Mouse (Mus musculus): Measurements from ENCODE around the gene Traf3ip3. TPM values are rescaled to one million over a fixed set of nuclear protein-coding genes. Genes with fewer than 3 reads are reported as not detected.

The Traf3ip3 gene
- polyA plus RNA-seq, 1 experiment, result 0.19 TPM

DNA sequence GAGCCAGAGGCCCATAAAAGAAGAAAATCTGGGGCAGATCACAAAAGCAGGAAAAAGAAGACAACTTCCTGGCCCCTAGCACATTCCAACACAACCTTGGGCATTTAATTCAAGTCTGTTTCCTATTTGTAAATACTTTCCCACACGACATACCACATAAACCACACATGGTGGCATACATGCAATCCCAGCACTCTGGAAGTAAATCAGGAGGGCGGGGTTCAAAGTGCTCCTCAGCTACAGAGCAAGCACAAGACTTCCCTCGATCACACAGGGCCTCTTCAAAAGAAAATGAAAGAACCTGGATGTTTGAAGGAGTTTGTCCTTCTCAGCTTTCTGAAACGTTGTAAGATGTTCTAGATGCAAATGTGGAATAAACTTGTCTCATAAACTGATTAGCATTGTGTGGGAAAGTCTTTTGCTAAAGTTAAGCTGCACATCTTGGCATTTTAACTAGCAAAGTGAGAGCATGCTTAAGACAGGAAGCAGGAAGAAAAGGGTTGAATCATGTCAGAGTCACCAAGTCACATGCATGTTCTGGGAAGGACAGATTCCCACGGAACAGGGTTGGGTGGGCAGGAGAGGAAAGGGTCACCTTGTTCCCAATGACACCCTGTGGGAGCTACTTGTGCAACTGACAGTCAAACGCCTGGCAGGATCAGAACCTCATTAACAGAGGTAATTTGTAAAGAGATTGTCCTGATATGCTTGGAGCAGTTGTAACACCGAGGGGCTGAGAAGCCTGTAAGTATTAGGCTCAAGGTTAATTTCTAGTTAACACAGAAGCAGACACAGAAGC lies 25.4 kb upstream of the Traf3ip3 start:
- no peak overlapping the region for H3K27ac ChIP-seq (ENCODE audit: control insufficient read depth, insufficient read depth, low read depth, low read length)
- no peak for TF ChIP-seq CTCF (IDR thresholded peaks at IDR 0.05; ENCODE audit: control insufficient read depth, insufficient read depth, insufficient replicate concordance, low read depth, low read length)
- TF ChIP-seq POLR2A (IDR thresholded peaks at IDR 0.05; ENCODE audit: control insufficient read depth, low read depth, low read length), result no peak
- H3K36me3 ChIP-seq (ENCODE audit: control insufficient read depth, insufficient read depth, low read length), result no peaks in the 10 kb centered on the region
- H3K27me3 ChIP-seq (ENCODE audit: control insufficient read depth, insufficient read depth, low read length), result no peaks in the 10 kb centered on the region
- H3K4me3 ChIP-seq (ENCODE audit: control insufficient read depth, low read depth, low read length), result no peak overlapping the region
- H3K4me1 ChIP-seq (ENCODE audit: control insufficient read depth, insufficient read depth, low read length), result no peaks in the 10 kb centered on the region

DNA sequence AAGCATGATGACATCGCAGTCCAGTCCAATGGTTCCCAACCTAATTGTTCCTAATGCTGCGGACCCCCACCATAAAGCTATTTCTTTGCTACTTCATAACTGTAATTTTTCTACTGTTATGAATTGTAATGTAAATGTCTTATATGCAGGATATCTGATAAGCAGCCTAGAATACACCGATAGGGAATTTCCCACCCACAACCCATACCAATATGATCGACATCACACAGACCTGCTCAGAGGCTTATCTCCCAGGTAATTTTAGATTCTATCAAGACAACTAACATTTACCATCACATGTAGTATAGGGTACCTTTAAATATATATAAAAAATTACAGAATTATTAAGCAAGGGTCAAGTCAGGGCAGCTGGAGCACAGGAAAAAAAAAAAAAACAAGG lies 24.6 kb upstream of the Traf3ip3 start:
- H3K27me3 ChIP-seq (ENCODE audit: control insufficient read depth, insufficient read depth, low read length), result no peaks in the 10 kb centered on the region
- H3K36me3 ChIP-seq (ENCODE audit: control insufficient read depth, insufficient read depth, low read length), result no peaks in the 10 kb centered on the region
- H3K4me1 ChIP-seq (ENCODE audit: control insufficient read depth, insufficient read depth, low read length), result no peaks in the 10 kb centered on the region
- TF ChIP-seq CTCF (IDR thresholded peaks at IDR 0.05; ENCODE audit: control insufficient read depth, insufficient read depth, insufficient replicate concordance, low read depth, low read length), result no peak
- no peak for TF ChIP-seq POLR2A (IDR thresholded peaks at IDR 0.05; ENCODE audit: control insufficient read depth, low read depth, low read length)
- H3K4me3 ChIP-seq (ENCODE audit: control insufficient read depth, low read depth, low read length), result no peak overlapping the region
- H3K27ac ChIP-seq (ENCODE audit: control insufficient read depth, insufficient read depth, low read depth, low read length), result no peak overlapping the region

- Histone ChIP-seq H3K4me1 (ENCODE audit: control insufficient read depth, insufficient read depth, low read length) (no peaks in the 10 kb centered on the region), H3K27me3 (ENCODE audit: control insufficient read depth, insufficient read depth, low read length) (no peaks in the 10 kb centered on the region), H3K36me3 (ENCODE audit: control insufficient read depth, insufficient read depth, low read length) (no peaks in the 10 kb centered on the region), H3K27ac (ENCODE audit: control insufficient read depth, insufficient read depth, low read depth, low read length) (no peak overlapping the region), H3K4me3 (ENCODE audit: control insufficient read depth, low read depth, low read length) (no peak overlapping the region)
- TF ChIP-seq CTCF (IDR thresholded peaks at IDR 0.05; ENCODE audit: control insufficient read depth, insufficient read depth, insufficient replicate concordance, low read depth, low read length) (no peak), POLR2A (IDR thresholded peaks at IDR 0.05; ENCODE audit: control insufficient read depth, low read depth, low read length) (no peak)
These were observed 24.0 kb upstream of the Traf3ip3 start for GRCm38 (mm10) chr1:193225531-193225930.

DNA sequence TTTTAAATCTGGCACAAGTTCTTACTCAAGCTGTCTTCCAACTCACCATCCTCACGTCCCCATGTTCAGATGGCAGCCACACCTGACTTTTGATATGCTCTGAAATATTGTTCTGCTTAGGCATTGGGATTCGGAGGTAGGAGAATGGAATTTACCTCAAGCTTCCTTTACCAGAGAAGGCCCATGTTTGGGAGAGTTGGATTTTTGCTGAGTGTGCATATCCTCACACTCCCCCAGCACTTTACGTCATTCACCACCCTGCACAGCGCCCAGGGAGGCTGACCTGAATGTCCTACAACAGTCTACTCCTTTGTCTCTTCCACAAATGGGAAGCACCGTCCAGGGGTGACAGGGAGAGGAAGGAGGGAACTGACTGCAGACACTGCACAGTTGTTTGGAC lies 18.9 kb upstream of the Traf3ip3 start:
- H3K4me1 ChIP-seq (ENCODE audit: control insufficient read depth, insufficient read depth, low read length), result no peaks in the 10 kb centered on the region
- no peaks in the 10 kb centered on the region for H3K36me3 ChIP-seq (ENCODE audit: control insufficient read depth, insufficient read depth, low read length)
- TF ChIP-seq POLR2A (IDR thresholded peaks at IDR 0.05; ENCODE audit: control insufficient read depth, low read depth, low read length) (no peak), CTCF (IDR thresholded peaks at IDR 0.05; ENCODE audit: control insufficient read depth, insufficient read depth, insufficient replicate concordance, low read depth, low read length) (no peak)
- H3K27me3 ChIP-seq (ENCODE audit: control insufficient read depth, insufficient read depth, low read length), result no peaks in the 10 kb centered on the region
- H3K27ac ChIP-seq (ENCODE audit: control insufficient read depth, insufficient read depth, low read depth, low read length), result no peak overlapping the region
- no peak overlapping the region for H3K4me3 ChIP-seq (ENCODE audit: control insufficient read depth, low read depth, low read length)

DNA sequence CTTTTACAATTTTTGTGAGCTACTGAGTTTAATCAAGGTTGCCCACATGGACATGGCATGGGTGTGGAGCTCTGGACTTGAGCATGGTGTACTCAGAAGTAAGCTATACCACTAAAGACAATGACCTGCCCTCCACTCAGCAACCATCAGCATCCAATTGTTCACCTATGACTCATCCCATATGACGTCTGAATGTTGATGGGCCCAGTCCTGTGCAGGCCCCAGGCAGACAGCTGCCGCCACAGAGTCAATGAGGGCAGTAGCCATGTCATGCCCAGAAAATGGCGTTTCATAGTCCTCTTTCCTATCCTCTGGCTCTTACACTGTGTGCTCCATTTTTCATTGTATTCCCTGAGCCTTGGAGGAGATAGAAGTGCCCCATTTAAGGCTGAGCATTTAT lies 14.5 kb upstream of the Traf3ip3 start:
- H3K27ac ChIP-seq (ENCODE audit: control insufficient read depth, insufficient read depth, low read depth, low read length), result no peak overlapping the region
- no peaks in the 10 kb centered on the region for H3K27me3 ChIP-seq (ENCODE audit: control insufficient read depth, insufficient read depth, low read length)
- no peaks in the 10 kb centered on the region for H3K4me1 ChIP-seq (ENCODE audit: control insufficient read depth, insufficient read depth, low read length)
- no peak overlapping the region for H3K4me3 ChIP-seq (ENCODE audit: control insufficient read depth, low read depth, low read length)
- no peaks in the 10 kb centered on the region for H3K36me3 ChIP-seq (ENCODE audit: control insufficient read depth, insufficient read depth, low read length)
- TF ChIP-seq POLR2A (IDR thresholded peaks at IDR 0.05; ENCODE audit: control insufficient read depth, low read depth, low read length) (no peak), CTCF (IDR thresholded peaks at IDR 0.05; ENCODE audit: control insufficient read depth, insufficient read depth, insufficient replicate concordance, low read depth, low read length) (no peak)

DNA sequence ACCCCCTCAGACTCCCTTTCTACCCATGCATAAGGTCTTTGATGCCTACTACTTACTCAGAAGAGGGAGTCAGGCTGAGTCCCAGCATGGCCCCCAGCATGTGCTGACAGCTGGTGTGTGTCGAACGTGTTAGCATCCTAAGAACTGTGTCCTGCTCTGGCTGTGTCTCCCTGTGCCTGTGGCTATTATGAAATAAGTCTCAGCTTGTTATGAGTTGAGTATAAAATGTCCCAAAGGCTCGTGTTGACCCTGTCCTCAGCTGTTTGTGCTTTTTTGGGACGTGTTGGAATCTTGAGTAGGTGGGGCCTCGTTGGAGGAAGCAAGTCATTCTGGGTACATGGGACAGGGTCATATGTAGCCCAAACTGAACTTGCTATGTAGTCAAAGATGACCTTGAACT lies 12.6 kb upstream of the Traf3ip3 start:
- no peaks in the 10 kb centered on the region for H3K27me3 ChIP-seq (ENCODE audit: control insufficient read depth, insufficient read depth, low read length)
- H3K4me1 ChIP-seq (ENCODE audit: control insufficient read depth, insufficient read depth, low read length), result no peaks in the 10 kb centered on the region
- H3K36me3 ChIP-seq (ENCODE audit: control insufficient read depth, insufficient read depth, low read length), result no peaks in the 10 kb centered on the region
- H3K27ac ChIP-seq (ENCODE audit: control insufficient read depth, insufficient read depth, low read depth, low read length), result no peak overlapping the region
- H3K4me3 ChIP-seq (ENCODE audit: control insufficient read depth, low read depth, low read length), result no peak overlapping the region
- TF ChIP-seq CTCF (IDR thresholded peaks at IDR 0.05; ENCODE audit: control insufficient read depth, insufficient read depth, insufficient replicate concordance, low read depth, low read length) (no peak), POLR2A (IDR thresholded peaks at IDR 0.05; ENCODE audit: control insufficient read depth, low read depth, low read length) (no peak)

GRCm38 (mm10) chr1:193211371-193211770 lies 9.9 kb upstream of the Traf3ip3 start:
- H3K27ac ChIP-seq (ENCODE audit: control insufficient read depth, insufficient read depth, low read depth, low read length), result no peak overlapping the region
- no peaks in the 10 kb centered on the region for H3K27me3 ChIP-seq (ENCODE audit: control insufficient read depth, insufficient read depth, low read length)
- no peaks in the 10 kb centered on the region for H3K36me3 ChIP-seq (ENCODE audit: control insufficient read depth, insufficient read depth, low read length)
- no peak overlapping the region for H3K4me3 ChIP-seq (ENCODE audit: control insufficient read depth, low read depth, low read length)
- TF ChIP-seq CTCF (IDR thresholded peaks at IDR 0.05; ENCODE audit: control insufficient read depth, insufficient read depth, insufficient replicate concordance, low read depth, low read length), result no peak
- TF ChIP-seq POLR2A (IDR thresholded peaks at IDR 0.05; ENCODE audit: control insufficient read depth, low read depth, low read length), result no peak
- no peaks in the 10 kb centered on the region for H3K4me1 ChIP-seq (ENCODE audit: control insufficient read depth, insufficient read depth, low read length)

All from testis, adult 2 months (tissue).